Mouse (Mus musculus): ENCODE measurements at regions not wholly inside any gene's neighbourhood (a gene's known extent, or its start where the extent isn't known, plus 50 kb on each side); places are given as distances from the start of the nearest gene placed in this dataset.

- no peak for DNase-seq
Measured at GRCm38 (mm10) chr2:93135324-93135723, 52.0 kb upstream of the Trp53i11 start.

GRCm38 (mm10) chr2:93133301-93133971, 53.9 kb upstream of the Trp53i11 start:
- no peak for DNase-seq

DNA sequence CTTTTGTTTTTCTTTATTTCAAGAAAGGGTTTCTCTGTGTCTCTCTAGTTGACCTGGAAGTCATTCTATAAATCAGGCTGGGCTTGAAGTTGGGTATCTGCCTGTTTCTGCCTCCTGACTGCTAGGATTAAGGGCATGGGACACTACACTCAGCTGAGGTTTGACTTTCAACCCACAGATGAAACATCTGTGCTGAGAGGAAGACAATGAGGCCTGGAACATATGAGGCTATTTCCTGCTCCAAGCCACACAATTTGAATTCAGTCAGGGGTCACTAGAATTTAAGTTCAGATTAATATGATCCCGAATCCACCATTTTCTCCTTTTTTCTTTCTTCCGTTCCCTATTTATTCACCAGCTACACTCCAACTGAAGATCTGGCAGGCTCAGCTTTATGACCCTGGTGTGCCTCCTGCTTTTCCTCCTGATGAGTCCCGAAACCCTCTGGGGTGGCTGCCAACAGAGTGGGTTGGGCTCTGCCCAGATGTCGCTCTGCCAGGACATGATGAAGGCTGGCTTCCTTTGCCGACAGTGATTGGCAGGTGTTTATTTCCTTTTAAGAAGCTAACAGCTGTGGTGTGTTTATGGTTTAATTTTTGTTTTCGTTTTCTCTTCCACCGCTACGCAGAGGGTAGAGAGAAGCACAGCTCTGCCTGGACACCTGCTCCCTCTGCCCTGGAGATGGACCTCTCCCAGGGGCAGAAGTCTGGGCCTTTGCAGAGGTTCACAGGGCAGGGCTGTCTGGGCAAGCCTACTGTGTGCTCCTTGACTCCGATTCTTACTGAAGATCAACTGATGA, 55.3 kb upstream of the Trp53i11 start:
- peak; percentile 49 to 62 for DNase-seq

GRCm38 (mm10) chr2:93131236-93131635, 56.1 kb upstream of the Trp53i11 start:
- no peak for DNase-seq

DNA sequence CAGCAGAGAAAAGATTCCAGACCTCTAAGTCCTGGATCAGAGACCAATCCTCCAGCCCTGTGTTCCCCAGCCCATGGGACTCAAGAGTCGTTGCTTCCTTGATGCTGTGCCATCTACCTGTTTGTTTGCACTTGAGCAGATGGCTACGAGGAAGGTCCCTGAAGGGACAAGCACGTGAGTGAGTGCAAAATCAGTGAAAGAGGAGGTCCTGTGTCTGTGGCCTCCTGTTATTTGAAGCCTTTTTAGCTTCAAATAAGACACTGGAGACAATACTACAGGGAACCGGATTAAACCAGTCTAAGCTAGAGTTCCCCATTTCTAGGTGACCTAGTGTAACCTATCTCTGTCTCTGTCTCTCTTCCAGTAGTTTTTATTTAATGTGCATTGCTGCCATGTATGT, 58.2 kb upstream of the Trp53i11 start:
- DNase-seq = peak; percentile 26 to 31

DNA sequence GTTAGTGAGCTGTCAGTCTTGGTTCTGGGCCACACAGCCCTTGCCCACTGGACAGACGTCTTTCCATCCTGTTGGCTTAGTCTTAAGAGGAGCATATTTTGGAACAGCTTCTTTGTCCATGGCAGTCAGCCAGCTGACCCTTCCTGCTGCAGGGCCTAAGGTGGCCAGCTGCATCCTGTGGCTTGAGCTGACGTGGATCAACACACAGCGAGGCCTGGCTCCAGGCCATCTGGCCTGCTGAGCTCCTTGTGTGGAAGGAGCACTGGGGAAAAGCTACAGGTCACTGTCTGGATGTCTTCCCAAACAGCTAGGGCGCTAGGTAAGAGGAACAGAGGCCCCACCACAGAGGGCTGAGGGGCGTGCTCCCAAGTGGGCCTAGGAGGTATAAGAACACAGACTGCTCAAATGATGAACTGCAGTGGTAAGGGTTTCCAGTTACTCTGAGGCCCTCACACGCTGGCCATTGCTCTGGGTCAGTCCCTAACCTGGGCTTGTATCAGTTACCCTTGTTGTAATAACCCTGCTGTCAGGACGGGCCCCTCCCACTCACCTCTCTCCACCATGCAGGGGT, 60.7 kb upstream of the Trp53i11 start:
- DNase-seq = no peak

DNA sequence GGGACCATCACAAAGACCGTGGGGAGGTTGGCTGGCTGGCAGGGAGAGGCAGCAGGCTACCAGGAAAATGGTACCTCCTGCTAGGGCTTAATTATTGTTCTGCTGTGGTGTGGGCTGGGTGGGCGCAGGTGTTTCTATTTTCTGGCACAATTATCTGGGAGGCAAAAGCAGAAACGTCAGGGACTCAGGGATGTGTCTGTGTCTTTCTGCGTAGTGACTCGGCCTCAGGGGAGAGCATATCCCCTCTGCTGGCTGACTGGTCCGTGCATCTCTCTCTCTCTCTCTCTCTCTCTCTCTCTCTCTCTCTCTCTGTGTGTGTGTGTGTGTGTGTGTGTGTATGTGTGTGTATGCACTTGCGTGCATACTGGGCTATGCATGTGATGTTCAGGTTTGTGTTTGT, 61.2 kb upstream of the Trp53i11 start:
- DNase-seq = no peak

DNA sequence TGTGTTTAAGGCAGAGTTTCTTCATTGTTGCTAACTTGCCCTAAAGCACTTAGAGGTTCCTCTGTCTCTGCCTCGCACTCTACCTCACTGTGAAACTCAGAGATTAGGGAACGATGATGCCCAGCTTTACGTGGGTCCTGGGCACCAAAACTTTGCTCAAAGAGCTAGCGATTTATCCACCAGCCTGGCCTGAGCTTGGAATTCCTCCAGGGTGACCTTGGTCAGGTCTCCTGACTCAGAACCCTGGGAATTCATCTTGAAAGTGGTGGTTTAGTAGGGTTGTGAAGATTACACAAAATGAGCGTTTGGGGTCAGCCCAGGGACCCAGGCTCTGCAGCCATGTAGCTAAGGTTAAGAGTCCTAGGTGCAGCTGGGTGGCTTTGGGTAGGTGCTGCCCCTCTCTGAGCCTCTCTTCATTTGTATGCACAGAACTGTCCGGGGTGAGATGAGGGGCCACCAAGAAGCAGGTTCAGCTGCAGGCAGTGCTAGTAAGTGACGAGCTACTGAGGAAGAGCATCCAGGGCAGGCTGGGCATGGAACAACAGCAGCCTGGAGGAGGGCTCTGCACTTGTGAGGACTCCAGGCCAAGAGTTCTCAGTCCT, 62.4 kb upstream of the Trp53i11 start:
- no peak for DNase-seq

GRCm38 (mm10) chr2:93123829-93124228, 63.5 kb upstream of the Trp53i11 start:
- no peak for DNase-seq

- no peak for DNase-seq
Measured at GRCm38 (mm10) chr2:93120386-93120785, 67.0 kb upstream of the Trp53i11 start.

DNA sequence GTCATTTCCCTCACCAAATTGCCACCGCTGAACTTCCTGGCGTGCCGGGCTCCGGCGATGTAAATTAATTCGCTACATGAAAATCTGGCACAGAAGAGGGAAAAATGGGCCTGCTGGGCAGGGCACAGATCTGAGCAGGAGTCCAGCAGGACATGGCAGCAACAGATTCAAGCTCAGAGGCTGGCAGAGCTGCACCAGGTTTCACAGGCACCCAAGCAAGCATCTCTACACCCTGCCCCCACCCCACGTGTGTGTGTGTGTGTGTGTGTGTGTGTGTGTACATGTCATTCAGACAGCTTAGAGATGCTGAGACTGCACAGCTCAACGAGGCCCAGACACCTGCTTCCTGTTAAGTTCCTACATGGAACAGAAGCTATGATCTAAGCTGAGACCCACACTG, 68.3 kb upstream of the Trp53i11 start:
- DNase-seq = no peak

DNA sequence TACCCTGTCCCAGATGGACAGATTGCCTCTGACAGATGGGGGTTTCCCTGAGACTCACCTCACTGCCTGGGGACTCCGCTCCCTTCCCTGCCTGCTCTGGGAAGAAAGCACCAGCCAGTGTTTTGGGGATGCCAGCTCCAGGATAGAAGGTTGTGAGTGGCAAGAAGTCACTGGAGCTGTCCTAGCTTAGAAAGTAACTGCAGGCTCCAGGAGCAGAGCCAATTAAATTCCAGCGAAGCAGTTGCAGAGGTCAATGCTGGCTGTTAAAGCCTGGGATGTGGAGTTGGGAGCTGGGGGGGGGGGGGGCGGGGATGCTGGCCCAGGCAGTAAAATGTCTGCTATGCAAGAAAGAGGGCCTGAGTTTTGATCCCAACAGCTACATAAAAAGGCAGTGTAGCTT, 69.3 kb upstream of the Prdm11 start:
- DNase-seq = no peak

DNA sequence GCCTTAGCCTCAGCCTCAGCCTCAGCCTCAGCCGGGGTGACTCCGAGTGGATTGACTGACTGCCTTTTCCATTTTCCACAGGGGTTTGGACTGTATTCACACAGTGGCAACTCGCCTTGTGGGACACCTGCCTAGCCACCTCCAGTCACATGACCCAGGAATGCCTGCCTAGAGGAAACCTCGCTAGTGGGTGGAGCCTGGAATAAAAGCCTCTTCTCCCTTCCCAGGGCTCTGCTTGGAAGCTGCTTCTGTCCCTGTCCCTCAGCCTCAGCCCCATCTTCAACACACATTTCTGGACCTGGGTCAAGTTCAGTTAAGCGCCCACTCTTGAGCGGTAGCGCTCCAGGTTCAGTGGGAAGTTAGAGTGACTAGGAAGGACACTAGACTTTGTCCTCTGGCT, 68.0 kb upstream of the Prdm11 start:
- no peak for DNase-seq

- no peak for DNase-seq
Measured at GRCm38 (mm10) chr2:93112320-93112719, 66.4 kb upstream of the Prdm11 start.

DNA sequence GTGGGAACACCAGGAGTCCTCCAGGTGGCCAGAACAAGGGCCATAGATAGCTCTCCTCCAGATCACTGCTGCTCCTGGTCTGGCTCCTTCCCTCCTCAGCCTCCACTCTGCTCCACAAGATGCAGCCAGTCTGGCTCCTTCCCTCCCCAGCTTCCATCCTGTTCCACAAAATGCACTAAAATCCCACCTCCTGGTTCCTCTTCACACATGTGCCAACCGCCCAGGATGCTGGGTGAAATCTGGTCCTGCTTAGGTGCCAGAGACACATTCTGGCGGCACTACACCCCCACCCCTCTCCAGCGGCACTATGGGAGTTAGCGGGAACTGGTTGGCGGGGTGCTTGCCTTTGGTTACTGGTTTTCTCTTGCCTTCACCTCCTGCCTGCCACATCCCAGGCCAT, 64.9 kb upstream of the Prdm11 start:
- no peak for DNase-seq

GRCm38 (mm10) chr2:93106581-93106980, 60.6 kb upstream of the Prdm11 start:
- DNase-seq = no peak

DNA sequence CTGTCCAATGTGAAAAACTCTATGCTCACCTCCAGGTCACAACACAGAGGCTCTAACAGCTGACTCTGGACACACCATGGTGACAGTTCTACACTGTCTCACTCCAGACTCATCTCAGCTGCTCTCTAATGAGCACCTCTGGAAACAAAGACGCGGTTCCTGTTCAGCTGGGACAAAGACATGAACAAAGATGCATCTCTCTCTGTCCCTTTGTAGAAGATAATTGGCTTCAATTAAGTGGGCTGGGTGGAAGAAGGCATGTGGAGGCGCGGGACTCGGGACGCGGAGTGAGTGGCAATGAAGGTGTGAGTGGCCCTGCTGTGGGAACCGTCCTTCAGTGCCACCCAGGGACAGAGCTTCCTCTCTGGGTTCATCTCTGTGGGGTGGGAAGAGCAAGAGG, 56.0 kb upstream of the Prdm11 start:
- no peak for DNase-seq

GRCm38 (mm10) chr2:93099780-93100179, 53.8 kb upstream of the Prdm11 start:
- DNase-seq = no peak

GRCm38 (mm10) chr2:93097016-93097415, 51.0 kb upstream of the Prdm11 start:
- DNase-seq = no peak

- DNase-seq = no peak
Measured at GRCm38 (mm10) chr2:93096078-93096729, 50.2 kb upstream of the Prdm11 start.
